Mouse (Mus musculus): ENCODE data around the gene Trim52.
"Not testable (repeated sequence)": the region's sequence is repeated elsewhere in the genome, so short reads cannot be mapped to it uniquely, and the experiment has no call there.

Trim52 gene

DNA sequence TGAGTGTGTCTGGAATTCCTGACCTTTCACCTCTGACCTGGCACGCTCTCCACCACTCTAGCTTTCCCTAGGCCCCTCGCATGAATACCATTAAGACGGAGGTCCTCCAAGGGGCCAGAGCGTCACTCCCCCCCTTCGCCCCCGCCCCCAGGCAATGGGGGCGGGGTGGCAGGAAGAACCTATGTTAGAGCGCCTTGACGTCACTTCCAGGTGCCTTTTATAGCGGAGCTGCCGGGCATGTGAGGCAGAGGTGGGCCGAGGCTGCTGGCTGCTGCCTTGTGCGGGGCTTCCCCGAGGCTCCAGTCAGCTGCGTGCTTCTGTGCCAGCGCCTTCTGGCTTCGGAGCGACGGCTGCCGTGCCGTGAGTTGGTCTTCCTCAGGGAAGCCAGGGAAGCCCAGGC, at the start of gene Trim52:
Gene Trim52 (plus strand): TSS at position 219 of the 400 bp plus-strand sequence.
- no peak for DNase-seq

DNA sequence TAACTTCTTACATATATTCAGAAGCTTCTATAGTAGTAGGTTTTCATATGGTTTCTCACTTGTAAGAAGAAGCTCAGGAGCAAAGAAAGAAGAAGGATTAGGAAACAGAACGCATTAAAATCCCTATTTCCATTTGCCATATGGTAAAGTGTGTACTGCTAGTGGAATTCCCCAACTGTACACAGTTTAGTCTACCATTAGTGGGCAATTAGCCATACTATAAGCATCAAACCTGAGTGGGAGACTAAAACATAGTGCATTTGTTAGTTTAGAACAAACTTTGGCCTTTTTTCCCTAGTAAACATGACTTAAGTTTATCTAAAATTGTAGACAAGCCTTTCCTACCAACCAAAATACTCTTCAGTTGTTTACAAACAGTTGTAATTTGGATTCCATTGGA, 33.4 kb upstream of the Trim52 start:
- DNase-seq, result no peak

DNA sequence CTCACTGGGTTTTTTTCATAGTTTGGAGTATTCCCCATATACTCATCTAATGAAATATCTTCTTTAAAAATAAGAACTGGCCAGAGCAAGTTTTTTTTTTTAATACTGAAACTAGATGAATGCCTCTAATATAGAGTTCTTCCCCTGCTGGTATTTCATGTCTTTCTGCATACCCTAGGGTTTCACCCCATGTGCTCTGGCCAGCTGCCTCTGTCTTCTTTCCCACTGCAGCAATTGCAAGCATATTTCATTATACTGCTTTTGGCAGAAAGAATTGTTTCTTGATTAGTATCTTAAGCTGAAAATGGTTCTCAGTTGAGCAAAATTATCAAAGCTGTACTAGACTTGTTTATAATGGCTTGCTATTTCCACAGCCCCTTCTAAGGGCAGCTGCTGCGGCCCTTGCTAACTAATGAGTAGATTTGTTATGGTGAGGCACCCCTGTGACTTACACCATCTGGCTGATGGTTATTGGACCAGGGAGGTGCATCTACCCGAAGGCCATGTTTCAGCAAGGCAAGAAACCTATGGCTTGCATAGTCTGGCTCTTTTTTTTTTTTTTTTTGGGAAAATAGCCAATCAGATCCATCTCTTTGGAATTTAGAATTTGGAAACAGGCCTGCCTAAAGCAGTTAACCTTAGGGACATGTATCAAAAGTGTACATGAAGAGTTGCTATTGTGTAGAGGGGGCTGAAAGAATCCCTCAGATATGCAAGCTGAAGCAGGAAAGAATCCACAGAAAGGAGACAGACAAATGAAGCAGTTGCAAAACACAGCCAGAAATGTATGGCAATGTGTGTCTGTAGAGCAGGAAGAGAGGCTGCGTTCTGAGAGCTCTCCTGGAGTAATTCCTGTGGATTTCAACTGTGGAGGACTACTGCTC, 30.6 kb upstream of the Trim52 start:
- DNase-seq, result no peak

DNA sequence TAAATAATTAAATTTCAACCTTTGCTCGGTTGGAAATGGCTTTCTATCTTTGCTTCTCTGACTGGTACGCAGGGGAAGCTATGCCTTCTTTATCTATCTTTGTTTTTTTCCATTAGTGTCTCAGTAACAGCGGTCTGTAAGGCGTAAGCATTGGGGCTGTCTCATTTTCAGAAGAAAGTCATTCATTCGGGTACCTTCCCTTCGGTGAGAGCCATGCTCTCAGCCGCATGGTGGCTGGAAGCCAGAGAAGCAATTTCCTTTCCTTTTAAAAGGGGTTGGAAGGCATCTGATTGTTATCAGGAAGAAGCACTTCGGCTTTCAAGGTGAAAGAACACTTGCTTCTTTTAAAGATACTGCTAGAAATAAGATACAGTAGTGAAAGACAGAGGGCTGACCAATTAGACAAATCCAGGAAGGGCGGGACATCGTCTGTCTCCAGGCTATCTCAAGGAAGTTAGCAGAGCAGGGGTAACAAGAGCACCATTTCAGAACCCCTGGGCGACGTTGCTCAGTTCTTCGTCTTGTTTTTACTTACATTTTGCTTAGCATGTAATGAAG, 17.4 kb upstream of the Trim52 start:
- no peak for DNase-seq

DNA sequence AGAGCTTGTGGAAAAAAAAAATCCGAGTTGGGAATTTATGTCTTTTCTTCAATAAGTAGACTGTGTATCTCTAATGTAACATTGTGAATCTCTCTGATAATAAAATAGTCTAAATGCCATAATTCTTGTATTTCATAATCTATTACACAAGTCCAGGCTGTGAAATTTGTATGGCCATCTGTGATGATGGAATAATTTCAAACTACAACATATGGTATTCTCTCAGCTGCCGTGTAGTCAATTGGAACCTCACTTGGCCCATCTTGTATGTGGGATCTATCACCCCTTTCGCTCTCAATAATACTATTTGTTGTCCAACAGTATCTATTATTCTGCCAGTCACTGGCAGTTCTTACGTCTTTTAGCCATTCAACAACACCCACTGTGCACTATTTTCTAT, 9.2 kb upstream of the Trim52 start:
- no peak for DNase-seq

DNA sequence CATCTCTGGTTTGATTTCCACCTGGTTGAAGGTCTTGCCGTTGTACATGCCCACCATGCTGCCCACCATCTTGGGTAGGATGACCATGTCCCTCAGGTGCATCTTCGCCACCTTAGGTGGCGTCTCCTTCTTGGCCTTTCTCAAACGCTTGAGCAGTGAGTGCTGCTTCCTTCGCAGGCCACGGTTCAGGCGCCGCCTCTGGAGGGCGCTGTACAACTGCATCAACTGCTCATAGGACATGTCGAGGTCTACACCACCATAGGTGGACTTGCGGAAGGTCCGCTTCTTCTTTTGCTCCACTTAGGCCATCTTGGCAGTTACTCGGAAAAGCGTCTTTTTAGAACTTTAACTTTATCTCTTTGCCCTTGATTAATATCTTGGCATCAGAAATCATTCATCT, 5.1 kb upstream of the Trim52 start:
- DNase-seq, result no peak

DNA sequence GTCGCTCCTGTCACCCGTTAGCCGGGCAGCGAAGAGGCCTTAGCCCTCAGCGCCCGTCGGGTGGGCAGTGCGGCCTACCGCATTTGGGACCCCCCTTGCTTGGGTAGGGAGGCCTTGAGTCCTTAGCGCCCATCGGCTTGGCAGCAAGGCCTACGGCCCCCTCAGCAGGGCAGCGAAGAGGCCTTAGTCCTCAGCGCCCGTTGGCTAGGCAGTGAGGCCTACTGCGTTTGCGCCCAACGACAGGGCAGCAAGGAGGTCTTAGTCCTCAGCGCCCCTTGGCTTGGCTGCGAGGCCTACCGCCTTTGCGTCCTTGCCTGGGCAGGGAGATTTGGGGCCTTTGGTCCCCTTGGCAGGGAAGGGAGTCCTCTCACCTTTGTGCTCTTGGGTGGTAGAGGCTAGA, 427 bp downstream of the Trim52 start:
- DNase-seq, result no peak

DNA sequence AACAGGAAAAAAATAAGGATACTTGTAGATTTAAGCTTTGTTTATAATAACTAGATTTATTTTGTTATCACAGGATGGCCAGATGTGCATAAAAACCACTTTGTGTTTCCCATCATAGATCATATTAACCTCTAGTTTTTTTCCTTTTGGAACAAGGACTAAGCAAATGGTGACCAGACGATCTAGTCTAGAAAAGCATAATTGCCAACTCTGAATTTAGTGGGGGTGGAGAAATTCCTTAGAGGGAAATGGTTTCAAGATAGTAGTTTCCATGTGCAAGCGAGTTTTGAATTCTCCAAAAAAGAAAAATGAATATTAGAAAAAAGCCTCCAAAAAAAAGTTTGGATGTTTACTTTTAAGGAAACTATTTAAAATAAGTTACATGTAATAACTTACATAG, 13.4 kb downstream of the Trim52 start:
- no peak for DNase-seq

DNA sequence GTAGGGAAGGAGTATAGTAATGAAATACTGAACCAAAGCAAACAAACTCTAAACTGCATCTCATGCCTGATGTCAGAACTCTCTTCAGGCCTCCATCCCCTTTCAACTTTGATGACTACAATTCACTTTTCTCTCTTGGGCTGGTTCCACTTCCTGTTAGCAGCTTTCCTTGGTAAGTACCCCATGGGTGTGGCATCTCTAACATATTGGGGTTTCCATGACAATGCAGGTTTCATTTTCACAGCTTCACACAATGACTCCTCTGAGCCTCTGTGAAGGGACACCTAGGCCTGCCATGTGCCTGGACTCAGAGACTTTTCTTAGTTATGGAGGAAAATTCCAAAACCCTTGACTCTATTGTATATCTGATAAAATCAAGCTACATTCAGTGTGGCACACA, 30.3 kb downstream of the Trim52 start:
- DNase-seq, result no peak

DNA sequence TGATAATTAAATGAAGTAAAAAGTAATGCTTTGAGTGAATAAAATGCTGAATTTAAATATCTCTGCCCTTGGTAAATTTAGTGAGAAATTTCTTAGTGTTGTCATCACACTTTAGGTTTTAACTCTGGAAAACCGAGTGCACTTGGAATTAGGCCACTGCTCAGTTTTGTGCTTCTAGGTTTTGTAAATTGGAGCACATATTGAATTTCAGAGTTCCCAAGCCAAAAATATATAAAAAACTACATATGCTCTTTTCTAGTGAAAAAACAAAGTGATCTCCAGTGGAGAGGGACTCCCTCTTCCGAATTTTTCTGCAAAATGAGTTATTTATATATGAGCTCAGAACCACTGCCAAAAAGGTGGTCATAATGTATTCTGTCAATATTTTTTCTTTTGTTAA, 45.2 kb downstream of the Trim52 start:
- DNase-seq, result no peak

DNA sequence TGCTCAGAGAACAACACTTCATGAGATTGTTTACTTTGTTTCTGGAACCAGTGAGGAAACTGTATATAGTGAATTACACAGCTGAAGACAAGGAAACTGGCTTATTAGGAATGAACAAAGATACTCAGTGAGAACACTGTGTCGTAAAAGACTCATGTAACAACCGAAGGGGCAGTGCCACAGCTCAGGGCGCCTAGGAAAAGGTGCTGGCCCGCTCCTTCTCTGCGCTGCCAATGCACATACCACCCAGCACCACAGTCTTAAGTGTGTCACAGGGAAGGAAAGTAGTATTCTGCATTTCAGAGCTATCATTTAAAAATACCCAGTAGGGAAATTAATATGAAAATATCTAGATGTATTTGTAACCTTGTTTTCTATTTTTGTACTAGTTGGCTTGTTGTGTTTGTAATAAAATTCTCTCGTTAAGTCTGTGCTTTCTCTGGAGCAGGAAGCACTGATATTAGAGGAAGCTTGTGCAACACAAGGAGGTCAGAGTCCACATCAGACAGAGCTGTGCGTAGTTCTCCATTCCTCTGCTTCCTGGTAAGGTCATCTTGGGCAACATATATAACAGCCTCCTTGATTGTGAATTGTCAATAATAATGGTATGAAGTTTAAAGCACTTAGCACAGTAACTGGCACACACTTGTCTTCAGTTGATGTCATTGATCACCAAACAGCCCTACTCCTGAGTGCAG, 49.0 kb downstream of the Trim52 start:
- DNase-seq, result no peak

DNA sequence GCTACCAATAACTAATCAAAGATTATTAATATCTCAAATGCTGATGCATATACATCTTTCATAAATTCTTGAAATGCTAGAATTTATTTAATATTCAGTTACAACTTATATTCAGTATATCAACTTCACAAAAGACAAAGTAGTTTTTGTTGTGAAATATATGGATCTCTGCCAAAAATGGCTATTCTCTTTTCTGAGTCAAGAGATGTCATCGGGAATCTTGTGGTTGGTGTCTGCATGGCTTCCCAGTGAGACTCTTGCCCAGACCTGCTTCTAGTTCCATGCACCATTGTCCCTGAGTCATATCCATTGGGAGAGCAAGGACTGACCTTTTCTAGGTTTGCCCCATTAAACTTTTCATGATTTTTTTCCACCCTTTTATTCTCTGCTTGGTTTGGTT, 50.5 kb downstream of the Trim52 start:
- no peak for DNase-seq

DNA sequence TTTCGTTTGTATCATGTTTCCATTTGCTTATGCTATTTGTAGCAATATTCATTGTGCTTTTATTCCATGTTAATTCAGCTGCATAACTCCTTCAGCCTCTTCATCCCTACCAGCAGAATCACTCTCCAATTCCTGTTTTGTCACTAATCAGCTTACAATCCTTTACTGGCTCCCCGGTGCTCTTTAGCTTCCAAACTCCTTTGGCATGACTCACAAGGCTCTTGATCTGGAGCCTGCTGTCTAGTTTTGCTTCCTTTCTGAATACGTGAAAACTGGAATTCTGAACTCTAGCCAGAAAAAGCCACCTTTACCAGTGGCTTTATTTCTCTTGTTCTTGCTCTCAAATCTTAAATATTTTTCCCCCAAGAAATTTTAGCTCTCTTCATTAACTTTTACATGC, 56.3 kb downstream of the Trim52 start:
- no peak for DNase-seq

DNA sequence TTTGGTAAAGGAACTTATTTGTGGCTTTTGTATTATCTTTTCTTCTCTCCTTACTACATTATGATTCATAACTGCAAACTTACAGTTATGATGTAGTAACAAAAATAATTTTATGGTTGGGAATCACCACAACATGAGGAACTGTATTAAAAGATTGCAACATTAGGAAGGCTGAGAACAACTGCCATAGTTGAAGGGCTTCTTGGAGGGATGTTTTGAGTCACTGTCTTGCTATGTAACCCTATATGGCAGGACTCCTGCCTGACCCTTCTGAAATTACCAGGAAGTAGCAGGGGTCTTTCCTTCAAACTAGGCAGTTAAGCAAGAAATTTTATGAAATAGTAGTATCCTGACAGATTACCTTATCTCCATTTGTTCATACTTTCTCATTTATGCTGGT, 57.2 kb downstream of the Trim52 start:
- DNase-seq, result no peak

DNA sequence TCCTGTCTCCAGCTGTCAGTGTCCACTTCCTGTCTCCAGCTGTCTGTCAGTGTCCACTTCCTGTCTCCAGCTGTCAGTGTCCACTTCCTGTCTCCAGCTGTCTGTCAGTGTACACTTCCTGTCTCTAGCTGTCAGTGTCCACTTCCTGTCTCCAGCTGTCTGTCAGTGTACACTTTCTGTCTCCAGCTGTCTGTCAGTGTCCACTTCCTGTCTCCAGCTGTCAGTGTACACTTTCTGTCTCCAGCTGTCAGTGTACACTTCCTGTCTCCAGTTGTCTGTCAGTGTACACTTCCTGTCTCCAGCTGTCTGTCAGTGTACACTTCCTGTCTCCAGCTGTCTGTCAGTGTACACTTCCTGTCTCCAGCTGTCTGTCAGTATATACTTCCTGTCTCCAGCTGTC, 57.9 kb downstream of the Trim52 start:
- not testable (repeated sequence) for DNase-seq

DNA sequence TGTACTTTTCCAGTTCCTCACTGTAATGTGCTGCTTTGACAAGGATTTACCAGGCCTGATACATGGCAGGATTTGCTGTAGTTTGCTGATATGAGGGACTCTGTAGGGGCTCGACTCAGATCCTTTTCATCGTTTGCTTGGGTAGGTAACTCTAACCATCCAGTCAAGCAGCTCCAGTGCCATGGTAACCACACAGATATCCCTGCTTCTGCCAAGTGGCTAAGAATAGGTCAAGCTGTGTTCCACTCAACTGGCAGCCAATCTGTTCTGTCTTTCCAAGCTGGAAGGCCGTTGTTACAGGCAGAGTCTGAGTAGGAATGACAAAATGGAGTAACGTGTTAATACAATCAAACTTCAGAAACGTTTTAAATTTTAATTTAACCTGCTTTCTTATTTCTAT, 70.9 kb downstream of the Trim52 start:
- no peak for DNase-seq

DNA sequence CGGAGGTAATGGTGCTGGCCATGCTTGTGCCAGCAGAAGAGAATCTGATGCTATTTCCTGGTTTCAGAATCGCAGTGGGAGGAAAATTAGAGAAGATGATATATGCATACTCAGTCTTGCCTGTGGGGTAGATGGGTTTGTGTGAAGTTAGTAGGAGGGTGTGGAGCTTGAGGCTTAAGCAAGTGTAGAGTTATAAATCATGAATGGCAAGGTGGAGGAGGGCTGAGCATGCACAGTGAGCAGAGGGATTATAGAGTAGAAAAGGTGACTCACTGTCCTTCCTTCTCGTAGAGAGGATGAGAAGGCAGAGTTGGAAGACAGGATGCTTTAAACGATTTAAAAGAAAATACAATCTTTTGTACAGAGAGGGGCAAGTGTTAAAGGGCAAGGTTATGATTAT, 72.2 kb downstream of the Trim52 start:
- DNase-seq, result no peak

DNA sequence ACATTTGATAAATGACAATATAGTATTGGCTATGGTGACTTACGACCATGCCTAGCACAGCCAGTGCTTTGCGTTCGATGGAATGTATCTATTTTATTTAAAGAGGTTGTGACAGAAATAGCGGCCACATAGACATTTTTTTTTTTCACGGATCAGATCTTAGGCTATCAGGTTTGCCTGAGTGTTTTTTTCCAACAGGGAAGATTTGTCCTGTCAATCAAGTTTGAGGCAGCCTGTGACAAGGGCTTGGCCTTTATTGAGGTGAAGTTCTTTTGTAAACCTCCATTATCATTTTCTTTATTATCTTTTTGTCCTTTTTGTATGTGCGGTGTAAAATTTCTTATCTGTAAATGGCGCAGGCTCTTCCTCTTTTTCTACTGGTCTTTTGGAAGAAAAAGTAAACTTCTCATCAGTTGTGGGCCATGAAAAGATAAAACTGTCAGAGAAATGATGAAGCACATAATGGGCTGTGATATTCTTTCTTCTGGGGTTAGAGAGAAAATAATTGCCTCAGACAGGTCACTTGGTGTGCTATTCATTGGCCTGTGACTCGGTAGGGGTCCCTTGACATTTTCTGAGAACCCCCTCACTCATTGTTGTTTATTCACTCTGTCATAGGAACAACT, 73.2 kb downstream of the Trim52 start:
- no peak for DNase-seq

DNA sequence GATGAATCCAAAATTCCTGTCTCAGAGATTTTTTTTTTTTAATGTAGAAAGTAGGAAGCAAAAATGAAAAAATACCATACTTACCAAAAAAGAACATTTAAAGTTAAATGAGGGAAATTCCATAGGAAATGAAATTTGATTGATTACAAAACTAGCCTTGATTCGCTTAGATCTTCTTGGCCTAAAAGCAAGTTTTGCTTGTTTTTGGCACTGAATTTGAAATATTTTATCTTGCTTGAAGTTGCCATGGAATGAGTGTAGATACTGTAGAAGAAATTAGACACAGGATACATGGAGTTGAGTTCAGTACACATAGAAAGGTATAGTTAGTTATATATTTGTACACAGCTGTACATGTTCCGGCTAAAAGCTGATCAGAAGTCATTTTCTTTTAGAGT, 73.7 kb downstream of the Trim52 start:
- DNase-seq, result no peak

DNA sequence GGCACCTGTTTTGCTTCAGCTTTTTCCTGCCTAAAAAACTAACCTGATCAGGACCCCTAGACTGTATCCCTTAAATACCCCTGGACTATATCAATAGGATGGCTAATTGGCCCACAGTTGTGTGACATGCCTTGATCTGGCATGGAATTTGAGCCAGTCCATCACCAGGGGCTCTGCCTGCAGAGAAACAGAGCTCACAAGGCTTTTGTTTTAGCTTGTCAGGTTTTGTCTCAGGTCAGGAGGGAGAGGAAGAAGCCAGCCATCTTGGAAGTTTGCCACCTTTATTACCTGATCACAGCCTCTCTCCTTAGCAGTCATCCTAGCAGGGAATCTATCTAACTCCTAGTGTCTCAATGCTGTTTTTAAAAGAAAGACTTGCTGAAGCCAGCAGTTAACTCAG, 74.6 kb downstream of the Trim52 start:
- DNase-seq, result no peak

DNA sequence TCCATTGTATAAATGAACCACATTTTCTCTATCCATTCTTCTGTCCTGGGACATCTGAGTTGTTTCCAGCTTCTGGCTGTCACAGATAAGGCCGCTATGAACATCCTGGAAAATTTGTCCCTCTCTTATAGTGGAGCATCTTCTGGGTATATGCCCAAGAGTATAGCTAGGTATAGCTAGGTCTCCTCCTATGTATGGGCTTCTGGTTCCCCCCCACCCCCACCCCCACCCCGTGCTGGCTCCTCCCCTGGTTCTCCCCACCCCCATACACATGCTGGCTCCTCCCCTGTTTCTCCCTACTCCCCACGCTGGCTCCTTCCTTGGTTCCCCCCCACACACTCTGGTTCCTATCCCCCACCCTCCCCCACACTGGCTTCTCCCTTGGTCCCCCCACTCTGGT, 78.0 kb downstream of the Trim52 start:
- DNase-seq, result no peak
